Mouse (Mus musculus): ENCODE data around the gene St6galnac4.

- TF ChIP-seq GATA1 (IDR thresholded peaks at IDR 0.05; ENCODE audit: low read length) = no peak
- no peak for TF ChIP-seq TAL1 (IDR thresholded peaks at IDR 0.05; ENCODE audit: low read length)
Measured at GRCm38 (mm10) chr2:32539452-32539981, 47.4 kb upstream of the St6galnac4 start.

Measured in erythroblast, embryonic 14.5 days (primary cell).